Mouse (Mus musculus) ovary, postnatal 36 days (tissue): ENCODE measurements at regions not wholly inside any gene's neighbourhood (a gene's known extent, or its start where the extent isn't known, plus 50 kb on each side); places are given as distances from the start of the nearest gene placed in this dataset.

ENCODE experiments used
- DNase-seq: peaks from one replicate; pipeline ENCODE4 v3.0.0; 2022; ENCODE audit warnings: low spot score, mixed read lengths

DNA sequence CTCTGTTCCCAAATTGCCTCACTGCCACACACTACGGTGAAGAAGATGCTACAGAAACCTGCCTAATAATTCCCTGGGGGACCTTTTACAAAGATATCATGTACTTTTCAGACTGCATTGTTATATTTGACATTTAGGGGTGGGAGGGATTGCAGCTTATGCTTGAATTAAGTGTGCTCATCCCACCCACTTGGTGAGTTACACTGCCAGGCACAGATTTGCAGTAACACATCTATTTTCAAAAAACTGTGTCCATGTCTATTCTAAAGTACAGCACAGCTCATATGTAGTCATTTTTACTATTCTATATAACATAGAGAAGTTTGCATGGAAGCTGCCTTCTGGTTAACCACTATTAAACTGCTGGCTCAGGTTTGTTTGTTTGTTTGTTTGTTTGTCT lies 404.3 kb upstream of the Xrcc4 start:
- DNase-seq = no peak

DNA sequence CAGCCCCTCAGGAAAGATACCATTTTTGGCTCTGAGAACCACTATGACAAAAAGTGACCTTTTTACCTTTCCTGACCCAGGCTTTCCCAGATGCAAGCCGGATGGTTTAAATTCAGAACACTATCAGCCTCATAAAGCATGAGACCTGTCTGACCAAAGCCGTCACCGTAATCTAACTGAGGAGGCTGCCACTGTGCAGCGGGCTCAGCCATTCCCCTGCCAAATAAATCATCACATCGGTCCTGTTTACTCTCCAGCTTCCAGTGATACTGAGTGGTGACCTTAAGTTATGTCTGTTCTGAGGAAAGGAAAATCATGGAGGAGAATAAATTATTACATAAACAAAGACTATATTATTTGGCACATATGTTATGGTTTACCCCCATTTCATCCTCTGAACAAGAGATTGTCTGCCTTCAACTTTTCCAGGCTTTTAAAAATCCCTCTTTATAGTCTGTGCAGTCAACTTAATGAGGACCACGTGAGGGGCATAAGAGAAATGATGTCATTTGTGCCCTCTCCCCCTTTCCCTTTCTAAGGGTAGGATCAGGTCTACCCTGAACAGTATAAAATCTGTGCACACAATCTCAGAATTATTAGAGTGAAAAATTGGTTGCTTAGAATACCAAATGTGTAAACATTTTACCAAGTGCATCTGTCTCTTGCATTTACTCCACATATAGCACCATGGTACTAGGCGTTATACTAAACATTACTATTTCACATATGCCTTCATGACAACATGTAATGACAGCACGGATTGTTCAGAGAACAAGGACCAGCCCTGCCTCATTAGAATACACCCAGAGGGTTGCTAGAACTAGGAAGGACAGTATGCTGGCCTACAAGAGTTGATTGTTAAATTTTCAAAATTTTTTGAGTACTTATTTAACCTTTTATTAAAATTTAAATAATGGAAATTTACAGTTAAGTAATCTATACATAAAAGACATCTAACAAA lies 401.9 kb upstream of the Xrcc4 start:
- no peak for DNase-seq

DNA sequence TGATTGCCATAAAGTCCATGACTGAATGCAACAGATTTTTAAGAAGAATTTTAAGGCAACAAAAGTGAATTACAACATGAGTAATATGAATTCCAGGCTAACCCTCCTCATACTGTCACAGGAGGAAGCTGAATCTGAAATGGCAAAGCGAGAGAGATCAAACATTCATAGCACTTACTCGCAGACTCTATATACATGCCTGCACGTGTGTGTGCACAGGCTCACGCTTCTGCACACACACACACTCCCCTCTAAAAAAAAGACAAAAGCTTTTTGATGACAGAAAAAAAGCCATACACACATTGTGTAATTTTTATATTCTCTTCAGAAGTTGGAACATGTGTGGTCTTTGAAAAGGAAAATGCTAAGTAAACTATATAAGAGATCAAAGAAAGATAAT lies 391.1 kb upstream of the Xrcc4 start:
- DNase-seq = no peak

DNA sequence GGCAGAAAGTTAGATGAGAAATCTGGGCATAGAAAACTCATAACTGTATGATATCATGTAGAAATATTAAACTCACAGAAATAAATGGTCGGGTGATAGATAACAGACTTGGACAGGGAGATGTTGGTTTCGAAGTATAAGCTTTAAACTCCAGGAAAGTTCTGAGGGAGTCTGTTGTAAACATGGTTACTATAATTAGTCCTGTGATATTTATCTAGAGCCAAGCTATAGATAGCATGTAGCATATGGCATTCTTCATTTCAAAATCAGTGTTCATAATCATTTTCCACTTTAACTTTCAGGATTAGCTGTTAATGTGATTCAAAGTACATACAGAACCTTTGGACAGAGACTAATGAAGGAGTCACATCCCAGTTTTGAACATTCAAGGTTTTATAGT lies 387.5 kb upstream of the Xrcc4 start:
- no peak for DNase-seq

DNA sequence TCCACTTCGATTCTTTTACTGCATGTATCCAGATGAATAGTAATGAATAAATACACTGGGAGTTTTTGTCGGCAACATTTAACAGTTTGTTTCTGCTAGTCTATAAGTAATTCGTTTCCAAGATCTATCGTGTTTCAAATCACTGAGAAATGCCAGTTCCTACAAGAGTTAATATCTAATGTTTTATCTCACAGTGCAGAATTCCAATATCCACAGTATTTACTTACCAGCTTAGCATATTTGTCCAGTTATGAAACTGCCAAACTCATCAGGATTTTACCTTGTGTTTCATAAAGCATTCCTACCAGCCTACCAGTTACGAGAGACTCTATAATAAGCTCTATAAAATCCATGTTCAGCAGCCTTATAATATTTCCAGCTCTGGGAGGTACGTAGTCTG lies 385.1 kb upstream of the Xrcc4 start:
- DNase-seq = no peak

DNA sequence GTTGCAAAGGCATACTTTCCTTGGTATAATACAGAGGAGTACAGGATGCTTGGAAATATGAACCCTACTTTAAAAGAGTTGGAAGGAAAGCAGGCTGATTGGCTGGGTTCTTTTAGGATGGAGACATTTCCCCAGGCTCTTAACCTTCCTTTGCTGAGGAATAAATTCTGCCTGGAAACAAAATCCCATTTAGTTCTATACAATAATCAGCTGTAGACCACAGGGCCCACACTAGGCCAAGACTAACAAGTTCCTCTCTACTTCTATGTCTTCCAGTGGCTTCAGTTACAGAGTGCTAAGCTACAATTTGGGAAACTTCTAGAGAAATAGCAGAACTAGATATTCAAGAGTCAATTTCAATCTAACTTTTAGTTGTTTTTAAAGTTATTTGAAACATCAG lies 384.6 kb upstream of the Xrcc4 start:
- no peak for DNase-seq

DNA sequence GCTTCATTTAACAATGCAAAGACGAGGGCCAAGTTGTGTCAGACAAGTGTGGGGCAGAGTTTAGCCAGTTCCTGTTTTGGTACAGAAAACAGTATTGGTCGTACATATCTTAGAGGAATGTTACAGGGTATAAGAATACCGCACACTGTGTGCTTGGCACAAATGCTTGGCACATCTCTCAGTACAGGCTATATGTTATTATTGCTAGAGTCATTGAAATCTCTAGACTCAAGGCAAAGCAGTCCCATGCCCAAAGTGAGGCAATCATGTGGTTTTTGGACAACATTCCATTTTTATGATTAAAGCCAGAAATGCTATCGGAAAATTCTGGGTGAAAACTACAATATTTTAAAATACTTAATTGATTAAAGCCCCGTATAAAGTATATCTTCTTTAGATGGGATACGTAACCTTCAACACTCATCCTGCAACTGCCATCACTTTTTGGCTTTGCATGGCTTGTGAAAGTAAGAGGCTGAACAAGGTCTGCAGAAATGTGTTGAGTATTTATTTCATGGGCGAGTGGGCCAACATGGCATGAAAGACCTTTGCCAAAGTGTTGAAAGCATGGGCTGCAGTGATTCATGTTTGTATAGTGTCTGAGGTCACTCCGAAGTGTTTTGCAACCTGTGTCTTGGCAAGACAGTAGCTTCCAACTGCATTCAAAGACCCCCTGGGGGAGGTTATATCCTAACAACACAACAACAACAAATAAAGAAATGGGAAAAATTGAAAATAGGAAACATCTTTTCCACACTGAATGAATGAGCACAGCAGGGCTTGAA lies 383.8 kb upstream of the Xrcc4 start:
- no peak for DNase-seq

DNA sequence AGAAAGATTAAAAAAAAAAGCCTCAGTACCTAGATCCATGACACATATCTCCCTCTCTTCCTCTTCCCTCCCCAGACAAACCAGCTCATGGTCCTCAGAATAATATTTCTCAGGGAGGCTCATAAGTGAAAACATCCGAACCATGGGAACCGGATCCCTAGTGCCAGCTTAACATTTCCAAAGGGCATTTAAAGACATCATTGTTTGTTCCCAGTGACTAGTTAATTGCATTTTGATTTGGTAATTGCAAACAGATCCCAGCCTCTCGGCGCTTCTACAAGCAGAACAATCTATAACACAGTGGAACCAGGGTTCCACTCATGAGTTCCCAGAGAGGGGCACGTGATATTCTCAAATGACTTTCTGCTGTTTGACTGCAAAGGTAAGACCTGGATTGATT lies 376.7 kb upstream of the Xrcc4 start:
- DNase-seq = no peak

DNA sequence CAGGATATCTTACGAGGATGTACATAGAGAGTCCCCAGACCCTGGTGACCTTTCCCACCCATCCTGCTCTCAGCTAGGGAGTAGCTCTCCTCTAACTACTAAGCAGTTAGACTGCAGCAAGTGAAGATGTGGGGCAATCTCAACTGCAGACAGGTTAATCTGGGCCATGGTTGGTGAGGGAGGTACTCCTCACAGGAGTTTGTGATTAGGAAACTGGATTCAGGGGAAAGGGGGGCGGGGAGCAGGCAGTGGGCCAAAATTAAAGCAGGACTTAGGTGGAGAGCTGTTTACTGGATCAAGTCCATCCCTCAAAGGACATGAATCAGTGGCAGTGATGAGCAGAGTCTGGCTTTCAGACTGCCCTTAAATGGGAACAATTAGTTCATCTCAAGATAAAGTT lies 374.6 kb upstream of the Xrcc4 start:
- DNase-seq = peak; percentile 26

DNA sequence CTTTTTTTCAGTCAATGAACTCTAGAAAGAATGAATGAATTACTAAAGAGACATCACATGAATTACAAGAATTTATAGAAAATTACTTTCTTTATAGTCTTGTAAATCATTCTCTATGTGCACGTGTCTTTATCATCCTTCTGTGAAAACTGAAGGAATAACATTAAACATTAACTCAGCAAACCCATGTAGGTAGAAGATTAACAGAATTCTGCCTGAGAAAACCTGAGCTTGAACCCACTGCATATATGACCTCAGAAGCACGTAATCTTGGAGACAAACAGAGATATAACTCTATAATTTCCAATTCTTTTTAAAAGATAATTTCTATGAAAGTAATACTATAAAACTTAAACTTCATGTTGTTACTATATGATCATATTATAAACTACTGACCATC lies 374.0 kb upstream of the Xrcc4 start:
- DNase-seq = no peak

DNA sequence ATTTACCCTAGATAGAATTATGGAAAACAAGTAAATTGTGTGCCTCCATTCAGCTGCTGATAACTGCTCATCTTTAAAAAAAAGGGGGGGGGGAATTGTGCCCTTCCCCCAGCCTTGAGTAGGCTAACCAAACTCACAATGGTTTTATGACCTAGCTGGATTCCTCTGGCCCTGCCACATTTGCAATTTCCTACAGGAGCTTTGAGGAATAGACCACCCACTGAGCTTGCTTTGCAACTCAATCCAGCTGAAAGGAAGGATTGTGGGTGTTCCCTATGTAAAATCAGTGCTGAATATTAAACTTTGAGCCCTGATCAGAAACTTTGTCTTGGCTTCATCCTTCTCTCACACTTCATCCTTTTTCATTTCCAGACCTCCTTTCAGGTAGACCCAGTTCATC lies 365.2 kb upstream of the Xrcc4 start:
- no peak for DNase-seq

DNA sequence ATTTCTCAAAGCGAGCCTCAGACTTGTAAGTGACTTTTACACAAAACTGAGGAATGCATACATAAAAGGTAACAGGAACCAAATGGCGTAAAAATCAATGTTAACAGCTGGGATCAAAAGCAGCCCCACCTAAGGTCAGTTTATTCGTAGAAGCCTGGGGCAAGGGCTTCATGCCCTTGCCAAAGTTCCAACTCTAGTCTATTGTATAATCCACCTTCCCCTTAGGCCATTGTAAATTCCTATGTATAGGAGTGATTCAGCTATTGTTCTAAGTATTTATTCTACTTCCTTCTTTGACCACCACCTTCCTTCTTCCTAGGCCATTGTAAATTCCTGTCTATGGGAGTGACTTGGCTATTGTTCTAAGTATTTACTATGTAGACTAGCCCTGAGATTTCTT lies 337.5 kb upstream of the Xrcc4 start:
- no peak for DNase-seq

DNA sequence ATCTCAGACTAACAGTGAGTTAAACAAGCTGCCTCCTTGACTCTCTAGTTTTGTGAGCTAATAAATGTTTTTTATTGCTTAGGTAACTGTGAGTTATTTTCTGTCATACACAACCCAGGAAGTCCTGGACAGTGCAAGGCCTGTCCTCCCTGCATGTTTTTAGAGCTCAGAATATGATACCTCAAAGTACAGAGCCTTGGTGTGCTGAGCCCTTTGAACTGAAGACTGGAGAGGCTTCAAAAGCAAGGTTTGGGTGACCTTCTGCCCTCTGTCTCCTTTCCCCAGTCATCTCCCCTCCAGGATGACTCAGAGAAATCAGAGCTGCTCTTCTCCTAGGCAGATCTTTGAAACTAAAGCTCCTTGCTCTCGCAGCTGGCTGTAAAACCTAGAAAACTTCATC lies 336.0 kb upstream of the Xrcc4 start:
- DNase-seq = no peak

DNA sequence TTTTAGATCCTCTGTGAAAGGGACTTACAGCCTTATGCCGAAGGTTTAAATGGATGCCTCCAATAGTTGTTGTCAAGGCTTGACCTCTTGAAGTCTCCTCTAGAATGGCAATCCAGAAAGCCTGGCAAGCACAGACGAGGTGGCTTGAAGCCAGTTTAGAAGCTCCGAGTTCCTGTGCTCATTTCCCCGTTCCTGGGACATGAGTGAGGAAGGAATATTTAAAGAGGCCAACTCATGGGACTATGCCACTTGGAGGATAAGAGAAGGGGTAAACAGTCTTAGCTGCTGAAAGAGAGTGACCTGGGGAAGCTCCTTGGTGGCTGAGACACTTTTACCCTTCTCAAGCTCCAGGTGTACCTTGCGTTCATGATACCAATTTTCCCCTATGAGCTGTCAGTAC lies 335.1 kb upstream of the Xrcc4 start:
- DNase-seq = no peak

DNA sequence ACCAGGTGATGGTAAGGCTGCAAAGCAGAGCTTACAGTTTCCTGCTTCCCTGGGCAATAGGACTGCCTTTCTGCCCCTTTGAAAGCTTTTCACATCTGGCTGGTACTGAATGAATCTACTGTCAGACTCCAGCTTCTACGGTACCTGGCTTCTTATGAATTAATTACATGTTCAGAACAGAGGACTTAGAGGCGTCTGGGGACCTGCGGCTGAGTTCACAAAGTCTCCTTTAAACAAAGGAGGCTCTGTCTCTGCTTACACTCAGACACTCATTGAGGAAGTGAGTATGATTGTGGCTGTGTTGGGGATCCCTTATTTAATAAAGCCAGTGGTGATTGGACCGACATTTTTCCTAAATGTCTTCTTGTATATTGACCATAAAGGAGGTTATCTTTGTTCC lies 331.6 kb upstream of the Xrcc4 start:
- DNase-seq = no peak

DNA sequence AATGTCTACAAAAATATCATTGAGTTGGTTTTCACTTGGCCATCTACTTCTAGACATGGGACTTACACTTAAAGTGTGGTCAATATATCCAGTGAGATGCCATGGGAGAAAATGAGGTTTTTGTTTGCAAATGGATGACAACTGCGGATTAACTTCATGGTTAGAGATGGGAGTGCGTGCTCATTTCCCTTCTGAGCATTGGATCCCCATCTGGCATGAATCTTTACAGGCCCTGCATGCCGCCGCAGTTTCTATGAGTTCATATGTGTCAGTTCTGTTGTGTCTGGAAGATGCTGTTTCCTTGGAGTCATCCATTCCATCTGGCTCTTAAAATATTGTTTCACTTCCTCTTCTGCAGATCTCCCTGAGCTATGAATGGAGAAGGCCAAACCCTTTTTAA lies 315.0 kb upstream of the Xrcc4 start:
- no peak for DNase-seq

DNA sequence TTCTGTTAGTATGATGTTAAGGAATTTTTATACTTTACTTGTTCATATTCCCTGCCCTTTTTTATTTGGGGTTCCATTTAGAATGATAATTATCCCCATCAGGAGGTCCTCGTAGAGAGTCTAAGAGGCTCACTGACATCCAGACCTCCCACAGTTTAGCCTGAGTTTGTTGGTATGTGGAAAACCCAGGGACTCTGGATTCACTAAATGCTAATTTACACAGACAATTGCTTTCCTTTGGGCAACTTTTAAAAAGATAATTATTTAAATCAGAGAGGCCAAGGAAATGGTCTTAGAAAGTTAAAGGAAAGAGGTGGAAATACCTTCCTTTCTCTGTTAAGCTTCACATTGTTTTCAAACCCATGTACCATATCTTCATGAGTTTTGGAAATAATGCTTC lies 312.7 kb upstream of the Xrcc4 start:
- DNase-seq = no peak

DNA sequence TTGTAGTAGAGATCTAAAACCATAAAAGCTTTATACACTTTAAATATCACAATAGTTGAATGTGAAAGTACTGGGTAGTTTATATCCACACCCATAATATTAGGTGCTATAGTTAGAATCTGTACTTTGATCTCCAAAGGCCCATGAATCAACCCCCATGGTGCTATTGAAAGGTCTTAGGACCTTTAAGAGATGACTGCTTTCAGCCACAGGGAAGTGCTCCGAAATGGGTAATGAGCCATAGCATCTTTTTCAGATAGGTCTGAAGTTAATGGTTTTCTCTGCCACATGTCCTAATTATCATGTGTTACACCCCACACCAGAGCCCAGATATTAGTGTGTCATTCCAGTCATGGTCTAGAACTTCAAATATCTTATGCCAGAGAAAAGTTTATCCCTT lies 312.1 kb upstream of the Xrcc4 start:
- no peak for DNase-seq

DNA sequence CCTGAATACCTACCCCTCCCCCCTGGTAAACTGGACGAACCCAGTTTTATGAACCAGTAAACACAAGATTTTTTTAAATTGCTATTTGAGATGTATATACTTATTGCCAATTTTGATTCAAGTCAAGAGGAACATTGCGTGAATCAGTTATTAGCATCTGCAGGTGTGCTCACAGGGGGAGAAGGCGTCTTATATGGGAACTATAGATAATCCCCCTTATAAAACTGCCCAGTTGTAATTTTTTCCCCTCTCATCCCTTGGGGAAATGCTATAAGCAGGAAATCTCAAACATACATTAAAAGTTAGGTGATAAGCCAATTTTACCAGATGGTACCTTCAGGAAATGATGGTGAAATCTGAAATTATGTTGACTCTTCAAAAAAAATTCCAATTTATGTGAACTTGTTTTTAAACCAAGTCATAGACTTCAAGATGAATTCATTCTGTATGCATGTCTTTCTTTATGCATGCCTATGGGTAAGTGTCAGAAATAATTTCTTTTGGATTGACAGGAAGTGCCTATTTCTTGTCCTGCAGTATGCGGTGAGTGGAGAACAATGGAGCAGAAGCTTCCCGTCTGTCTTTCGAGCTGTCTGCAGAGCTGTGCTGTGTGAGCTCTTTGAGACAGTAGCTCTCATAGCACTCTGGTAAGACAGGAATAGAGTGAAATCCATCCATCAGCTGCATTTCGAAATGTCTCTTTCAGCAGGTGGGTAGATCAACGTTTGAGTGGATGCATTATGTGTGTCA lies 306.0 kb upstream of the Xrcc4 start:
- DNase-seq = no peak

DNA sequence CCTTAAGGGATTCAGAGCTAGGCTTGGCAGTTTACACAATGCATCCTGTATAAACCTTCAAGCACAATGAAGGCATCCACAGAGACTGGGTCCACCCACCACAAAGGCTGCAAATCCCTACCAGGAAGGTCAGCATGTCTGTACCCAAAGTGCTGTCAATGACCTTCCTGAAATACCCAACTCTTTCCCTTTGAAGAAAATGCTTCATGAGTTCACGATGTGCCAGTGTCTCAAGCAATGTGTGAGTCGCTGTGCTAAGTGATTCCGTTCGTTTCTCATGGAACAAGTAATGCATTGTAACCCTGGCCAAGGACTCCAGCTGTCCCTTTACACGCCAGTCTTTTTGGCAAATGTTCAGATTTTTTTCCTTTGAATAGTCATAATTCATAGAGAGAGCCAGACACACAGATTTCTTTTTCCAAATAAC lies 305.4 kb upstream of the Xrcc4 start:
- no peak for DNase-seq

DNA sequence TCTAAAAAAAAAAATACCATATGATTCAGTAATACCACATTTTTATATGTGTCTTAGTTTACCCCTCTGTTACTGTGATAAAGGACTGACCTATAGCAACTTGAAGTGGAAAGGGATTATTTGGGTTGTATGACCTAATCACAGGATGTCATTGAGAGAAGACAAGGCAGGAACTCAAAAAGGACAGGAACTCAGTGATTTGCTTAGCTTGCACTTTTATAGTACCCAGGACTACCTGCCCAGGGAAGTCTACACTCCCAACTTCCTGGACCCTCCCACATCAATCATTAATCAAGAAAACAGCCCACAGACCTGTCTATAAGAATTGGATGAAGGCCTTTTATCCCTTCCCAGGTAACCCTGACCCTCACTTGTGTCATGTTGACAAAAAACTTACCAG lies 303.0 kb upstream of the Xrcc4 start:
- DNase-seq = no peak

DNA sequence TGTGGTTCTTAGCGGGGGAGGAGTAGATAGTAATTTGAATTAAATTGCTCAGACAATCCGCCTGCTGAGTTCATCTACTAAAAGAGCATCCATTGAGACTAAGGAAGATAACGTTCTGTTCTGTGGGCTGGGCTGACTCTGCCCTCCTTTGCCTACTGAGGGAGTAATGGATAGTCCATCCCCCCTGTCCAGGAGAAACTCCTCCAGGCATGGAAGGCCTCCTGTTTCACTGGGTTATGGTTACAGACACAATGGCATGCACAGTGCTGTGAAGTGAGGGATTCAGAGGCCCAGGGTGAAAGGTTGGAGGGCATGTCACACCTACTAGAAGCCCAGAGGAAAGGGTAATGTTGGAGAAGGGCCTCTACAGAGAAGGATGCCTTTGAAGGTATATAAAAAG lies 287.2 kb upstream of the Xrcc4 start:
- DNase-seq = no peak

DNA sequence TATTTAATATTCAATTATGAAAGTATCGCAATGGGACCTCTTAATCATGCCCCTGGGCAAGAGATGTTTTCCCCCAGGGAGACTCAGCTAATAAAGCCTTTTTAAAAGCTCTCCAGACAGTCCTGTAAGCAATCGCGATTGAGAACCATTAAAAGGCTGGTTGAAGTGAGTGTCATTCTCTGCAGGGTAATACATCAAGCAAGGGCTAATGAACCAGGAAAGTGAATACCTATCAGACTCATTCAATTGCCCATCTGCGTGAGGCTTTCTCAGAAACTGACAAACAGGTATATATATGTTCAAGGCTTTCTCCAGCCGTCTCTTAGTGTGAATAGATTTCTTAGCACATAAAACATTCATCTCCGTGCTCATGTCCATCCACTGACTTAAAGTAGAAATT lies 286.8 kb upstream of the Xrcc4 start:
- no peak for DNase-seq
